Mouse (Mus musculus): Measurements from ENCODE around the gene Tmem127. TPM values are rescaled to one million over a fixed set of nuclear protein-coding genes. Genes with fewer than 3 reads are reported as not detected.

Gene Tmem127
- 10 to 100 TPM; 58.5 to 60.8 TPM for total RNA-seq (2023)

GRCm38 (mm10) chr2:127247592-127248333 is at the start of gene Tmem127, which contains the start of gene Ciao1:
Gene Tmem127, plus strand, starts transcription at chr2:127247908.
Gene Ciao1, minus strand, starts transcription at chr2:127247816.

GRCm38 (mm10) chr2:127207547-127208451 is 39.9 kb upstream of the Tmem127 start, which contains the start of the genes 1810024B03Rik and Snrnp200:
Gene 1810024B03Rik, minus strand, starts transcription at chr2:127208280.
Gene Snrnp200, plus strand, starts transcription at chr2:127208386.

GRCm38 (mm10) chr2:127269491-127270299 is 22.0 kb downstream of the Tmem127 start, which contains the start of gene Stard7:
Gene Stard7, plus strand, starts transcription at chr2:127270218.

Other genes starting within 250 kb of the Tmem127 start
- gene Ap4e1, start 239.2 kb upstream of the Tmem127 start, total RNA-seq (2023) = 10 to 100 TPM; 15.4 to 18.8 TPM
- 100 to 1,000 TPM in 1 of 2 experiments, 10 to 100 TPM in 1; 76.1 to 102 TPM for gene Blvra, start 177.2 kb upstream of the Tmem127 start, total RNA-seq (2023)
- 1 to 10 TPM; 3.6 to 4.6 TPM for gene Ncaph, start 114.0 kb upstream of the Tmem127 start, total RNA-seq (2023)
- 10 to 100 TPM; 38.5 to 39.2 TPM for gene Itpripl1, start 104.5 kb upstream of the Tmem127 start, total RNA-seq (2023)
- gene 1810024B03Rik, start 39.6 kb upstream of the Tmem127 start, total RNA-seq (2023) = under 1 TPM; 0.58 to 0.86 TPM
- 10 to 100 TPM; 95.6 to 97.0 TPM for gene Snrnp200, start 39.5 kb upstream of the Tmem127 start, total RNA-seq (2023)
- gene Ciao1, start 92 bp upstream of the Tmem127 start, total RNA-seq (2023) = 10 to 100 TPM; 36.1 to 37.2 TPM
- 10 to 100 TPM; 44.1 to 44.3 TPM for gene Stard7, start 22.3 kb downstream of the Tmem127 start, total RNA-seq (2023)
- gene Dusp2, start 88.3 kb downstream of the Tmem127 start, total RNA-seq (2023) = 100 to 1,000 TPM; 333 to 386 TPM
- under 1 TPM; 0.64 to 0.79 TPM for gene Astl, start 90.7 kb downstream of the Tmem127 start, total RNA-seq (2023)
- gene Adra2b, start 115.3 kb downstream of the Tmem127 start, total RNA-seq (2023) = under 1 TPM; 0.13 to 0.21 TPM
- under 1 TPM in 1 of 2 experiments, not detected in 1; 0.18 TPM for gene Gpat2, start 177.3 kb downstream of the Tmem127 start, total RNA-seq (2023)
- gene Fahd2a, start 196.7 kb downstream of the Tmem127 start, total RNA-seq (2023) = 10 to 100 TPM in 1 of 2 experiments, 1 to 10 TPM in 1; 9.4 to 11.1 TPM

All from monocyte, adult 59 days (primary cell).